Mouse (Mus musculus) ES-E14 (cell line): Measurements from ENCODE around the gene Sdad1. TPM values are rescaled to one million over a fixed set of nuclear protein-coding genes. Genes with fewer than 3 reads are reported as not detected.
A peak's percentile ranks its signal among the peaks of the same experiment; 100 is the strongest.
"Not testable (repeated sequence)": the region's sequence is repeated elsewhere in the genome, so short reads cannot be mapped to it uniquely, and the experiment has no call there.

ENCODE experiments used
- DNase-seq: peaks from one replicate; pipeline ENCODE4 v3.0.0-alpha.2; 2013; ENCODE audit warnings: low read depth, low spot score
- H3K27ac ChIP-seq: 2 replicates; pipeline ENCODE4 v1.5.1; 2012; ENCODE audit warnings: low read depth, mild to moderate bottlenecking, low read length, moderate library complexity, mixed read lengths; ENCODE audit not compliant: poor library complexity, insufficient read depth, severe bottlenecking
- H3K36me3 ChIP-seq: 2 replicates; pipeline ENCODE4 v1.6.1; 2012; ENCODE audit warnings: mild to moderate bottlenecking, low read length, moderate library complexity, mixed read lengths; ENCODE audit not compliant: control insufficient read depth, poor library complexity, insufficient read depth, severe bottlenecking
- H3K4me1 ChIP-seq, 2 experiments: fragments of 150-350 bp in 1 of 2; sonication (generic) in 1 of 2; 2 replicates each; pipeline ENCODE4 v1.6.1; 2012; ENCODE audit warnings: low read length in 2 of 2, mild to moderate bottlenecking in 1 of 2, mixed read lengths in 1 of 2; ENCODE audit not compliant: control insufficient read depth in 2 of 2, insufficient read depth in 2 of 2, poor library complexity in 1 of 2
- H3K4me3 ChIP-seq, 2 experiments: fragments of 150-350 bp in 1 of 2; sonication (generic) in 1 of 2; 2 replicates each; pipeline ENCODE4 v1.5.1; 2012; ENCODE audit warnings: low read length in 2 of 2, low read depth in 1 of 2, mild to moderate bottlenecking in 1 of 2, mixed read lengths in 1 of 2; ENCODE audit not compliant: insufficient read depth in 1 of 2, poor library complexity in 1 of 2, severe bottlenecking in 1 of 2
- H3K9ac ChIP-seq: 2 replicates; pipeline ENCODE4 v1.6.1; 2012; ENCODE audit warnings: low read depth, mild to moderate bottlenecking, low read length, mixed read lengths; ENCODE audit not compliant: poor library complexity, insufficient read depth, severe bottlenecking
- H3K9me3 ChIP-seq: fragments of 150-350 bp; sonication (generic); 2 replicates; pipeline ENCODE4 v1.6.1; 2012; ENCODE audit warnings: low read depth, mild to moderate bottlenecking, low read length; ENCODE audit not compliant: control insufficient read depth, insufficient read depth
- CHD2 ChIP-seq: IDR thresholded peaks from 2 replicates; pipeline ENCODE4 v1.6.1; 2014; ENCODE audit warnings: mild to moderate bottlenecking, low read depth, low read length, inconsistent platforms
- HCFC1 ChIP-seq: IDR thresholded peaks from 2 replicates; pipeline ENCODE4 v1.6.1; 2012; ENCODE audit warnings: low read length, inconsistent platforms, borderline replicate concordance; ENCODE audit not compliant: insufficient read depth
- MAFK ChIP-seq: IDR thresholded peaks from 2 replicates; pipeline ENCODE4 v1.6.1; 2014; ENCODE audit warnings: mild to moderate bottlenecking, low read depth, low read length, inconsistent platforms; ENCODE audit not compliant: insufficient read depth
- ZC3H11A ChIP-seq: IDR thresholded peaks from 2 replicates; pipeline ENCODE4 v1.6.1; 2012; ENCODE audit warnings: low read depth, mild to moderate bottlenecking, inconsistent platforms, low read length, borderline replicate concordance
- ZNF384 ChIP-seq: IDR thresholded peaks from 2 replicates; pipeline ENCODE4 v1.6.1; 2012; ENCODE audit warnings: low read depth, low read length, inconsistent platforms
- in situ Hi-C, 2 experiments: fragments of 600-800 bp; cut with MboI; formaldehyde crosslinking; loops; one replicate each; pipeline ENCODE4 v1.15.1; 2025; ENCODE audit warnings: low sequenced_read_pairs in 2 of 2, inconsistent platforms in 1 of 2; ENCODE audit not compliant: unreplicated experiment in 2 of 2
- total RNA-seq: library from RNA; depleted of rRNA; stranded (reverse); fragments of 300-350 nt; gene quantifications from 2 replicates; pipeline ENCODE4 v1.2.3, GENCODE M21; 2012; rRNA removed

Gene Sdad1
- total RNA-seq, result 63.9 and 74.0 TPM in 2 replicates

DNA sequence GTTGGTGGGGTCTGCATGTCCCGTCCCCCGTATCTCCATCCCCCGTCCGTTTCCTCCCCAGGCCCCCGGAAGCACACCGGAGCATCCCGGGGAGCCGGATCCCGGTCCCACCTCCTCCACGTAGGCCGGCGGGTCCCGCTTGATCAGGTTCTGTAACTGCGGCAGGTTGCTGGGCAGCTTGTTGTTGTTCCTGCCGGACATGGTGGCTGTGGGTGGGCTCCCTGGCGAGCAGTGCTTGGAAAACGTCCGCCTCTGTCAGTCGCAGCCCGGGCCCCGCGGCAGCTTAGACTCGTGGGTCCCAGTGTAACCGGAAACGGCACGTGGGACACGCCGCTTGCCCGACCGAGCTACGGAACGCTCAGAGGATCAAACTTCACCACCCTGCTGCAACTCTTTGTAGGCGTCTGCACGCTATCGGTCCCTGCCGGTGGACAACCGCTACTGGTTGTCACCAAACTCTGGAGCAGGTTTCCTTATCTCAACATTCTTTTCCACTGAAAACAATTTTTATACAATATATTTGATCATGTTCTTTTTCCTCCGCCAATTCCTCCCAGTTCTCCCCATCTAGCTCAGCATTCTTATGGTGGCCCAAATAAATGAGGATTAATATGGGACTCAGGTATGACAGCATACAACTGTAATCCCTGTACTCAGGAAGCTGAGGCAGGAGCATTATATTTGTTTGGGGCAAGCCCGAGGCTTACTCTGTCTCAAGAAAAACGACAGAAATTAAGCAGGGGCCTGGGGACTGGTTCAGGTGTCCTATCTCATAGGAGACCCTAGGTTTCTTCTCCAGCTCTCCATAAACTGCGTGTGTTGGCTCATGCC lies at the start of gene Sdad1:
Sdad1 (minus strand) TSS at position 799 of the 831 bp plus-strand sequence.
- in situ Hi-C loops, result no loop called here
- Histone ChIP-seq H3K4me3 (peak within 1 kb of the TSS; percentile 99 to 100), H3K9ac (peak within 1 kb of the TSS; percentile 100), H3K9me3 (no peaks in the 10 kb centered on the region), H3K4me1 (peaks cover 4 to 5% of the 10 kb centered on the region in 2 experiments; a peak in 2 of 4 replicates), H3K27ac (peak within 1 kb of the TSS; percentile 89), H3K36me3 (peaks cover 13% of the 10 kb centered on the region)
- TF ChIP-seq ZC3H11A (no peak), CHD2 (no peak), MAFK (no peak), HCFC1 (peak; percentile 54; the same call in 1 of the 2 replicates), ZNF384 (no peak)
- peak; percentile 91 for DNase-seq

DNA sequence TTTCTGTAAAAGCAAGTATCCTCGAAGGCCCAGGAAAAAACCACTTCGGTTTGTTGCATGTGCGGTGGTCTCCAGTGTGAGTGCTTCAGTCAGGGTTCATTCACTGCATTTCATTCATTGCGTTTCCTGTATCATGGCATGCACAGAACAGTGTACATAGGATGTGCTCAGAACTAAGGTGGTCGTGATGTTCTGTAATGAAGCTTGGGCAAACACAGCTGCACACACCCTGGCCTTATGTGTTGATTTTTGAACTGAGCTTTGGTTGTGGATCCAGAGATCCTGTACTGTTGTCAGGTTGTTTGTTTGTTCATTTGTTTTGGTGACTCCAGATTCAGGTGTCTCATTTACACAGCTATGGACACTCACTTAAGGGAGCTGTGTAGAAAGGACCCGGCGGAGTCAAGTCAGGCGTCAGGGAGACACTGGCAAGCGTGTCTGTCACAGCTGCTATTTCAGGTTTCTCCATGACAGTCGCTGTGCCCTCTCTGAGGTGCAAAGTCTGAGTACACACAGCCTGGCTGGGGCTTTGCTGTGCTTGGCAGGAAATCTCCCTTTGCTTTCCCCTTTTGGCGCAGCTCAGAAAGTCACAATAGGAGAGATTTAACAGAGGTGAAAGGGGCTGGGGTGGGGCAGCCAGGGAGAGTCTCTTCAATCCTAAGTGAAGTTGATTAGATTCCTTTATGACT lies 48.6 kb upstream of the Sdad1 start:
- in situ Hi-C loops, result no loop called here
- H3K36me3 ChIP-seq, result no peaks in the 10 kb centered on the region

DNA sequence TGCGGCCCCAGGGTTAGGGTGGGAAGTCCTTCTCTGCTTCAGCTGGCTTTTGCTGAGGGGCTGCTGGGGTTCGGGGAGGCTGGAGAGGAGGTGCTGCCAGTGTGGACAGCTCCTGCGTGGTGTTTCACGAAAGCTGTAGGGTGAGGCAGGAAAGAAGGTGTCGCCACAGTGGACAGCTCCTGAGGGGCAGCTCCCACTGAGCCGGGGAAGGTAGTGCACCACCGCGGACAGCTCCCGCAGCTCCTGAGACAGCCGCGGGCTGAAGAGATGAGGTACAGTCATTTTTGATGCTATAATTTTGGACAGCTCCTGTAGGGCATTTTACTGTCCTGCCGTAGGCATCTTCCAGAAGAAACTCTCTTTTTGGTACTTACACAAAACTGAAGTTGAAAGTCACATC lies 47.8 kb upstream of the Sdad1 start:
- DNase-seq, result peak; percentile 40

More for the DNA sequence above, 48.6 kb upstream of the Sdad1 start:
- no peaks in the 10 kb centered on the region for H3K4me1 ChIP-seq
- DNase-seq, result no peak
- no peak overlapping the region for H3K4me3 ChIP-seq
- TF ChIP-seq ZC3H11A (no peak), CHD2 (no peak), ZNF384 (no peak), MAFK (no peak), HCFC1 (no peak)
- H3K9ac ChIP-seq, result no peak overlapping the region
- no peak overlapping the region for H3K27ac ChIP-seq
- no peaks in the 10 kb centered on the region for H3K9me3 ChIP-seq

DNA sequence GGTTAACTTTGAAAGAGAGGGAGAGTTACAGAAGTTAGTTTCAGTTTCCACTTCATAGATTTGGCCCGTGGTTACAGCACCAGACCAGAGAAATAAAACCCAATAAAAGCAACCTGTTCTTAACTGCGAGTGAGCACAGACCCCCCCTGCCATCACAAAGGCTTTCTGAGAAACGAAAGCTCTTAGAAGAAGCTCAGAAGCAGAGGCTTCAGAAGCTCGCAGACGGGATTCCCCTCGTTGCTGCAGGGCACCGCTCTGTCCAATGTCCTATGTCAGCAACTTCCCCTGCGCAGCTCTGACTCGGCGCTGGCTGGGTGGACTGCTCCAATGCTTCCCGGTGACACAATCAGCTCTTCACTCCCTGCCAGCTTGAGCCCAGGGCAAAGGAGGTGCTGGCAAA lies 43.2 kb upstream of the Sdad1 start:
- TF ChIP-seq HCFC1 (no peak), MAFK (0 out of 2 replicates have a peak, but pooled peaks have one; percentile 13), ZC3H11A (no peak), CHD2 (no peak), ZNF384 (no peak)
- in situ Hi-C loops, result no loop called here
- H3K9ac ChIP-seq, result no peak overlapping the region
- DNase-seq, result no peak
- peaks cover 0 to 3% of the 10 kb centered on the region in 2 experiments; a peak in 2 of 4 replicates for H3K4me1 ChIP-seq
- no peaks in the 10 kb centered on the region for H3K36me3 ChIP-seq
- H3K9me3 ChIP-seq, result no peaks in the 10 kb centered on the region
- no peak overlapping the region for H3K27ac ChIP-seq
- H3K4me3 ChIP-seq, result peak overlapping the region in 1 of 2 experiments; percentile 41; a peak in 1 of 4 replicates

More for the DNA sequence above, 47.8 kb upstream of the Sdad1 start:
- Histone ChIP-seq H3K4me1 (peaks cover 0 to under 1% of the 10 kb centered on the region in 2 experiments; a peak in 1 of 4 replicates), H3K9me3 (no peaks in the 10 kb centered on the region), H3K36me3 (no peaks in the 10 kb centered on the region), H3K4me3 (no peak overlapping the region), H3K27ac (no peak overlapping the region), H3K9ac (no peak overlapping the region)
- TF ChIP-seq CHD2 (no peak), ZNF384 (no peak), HCFC1 (no peak), MAFK (no peak), ZC3H11A (no peak)
- in situ Hi-C loops, result no loop called here

DNA sequence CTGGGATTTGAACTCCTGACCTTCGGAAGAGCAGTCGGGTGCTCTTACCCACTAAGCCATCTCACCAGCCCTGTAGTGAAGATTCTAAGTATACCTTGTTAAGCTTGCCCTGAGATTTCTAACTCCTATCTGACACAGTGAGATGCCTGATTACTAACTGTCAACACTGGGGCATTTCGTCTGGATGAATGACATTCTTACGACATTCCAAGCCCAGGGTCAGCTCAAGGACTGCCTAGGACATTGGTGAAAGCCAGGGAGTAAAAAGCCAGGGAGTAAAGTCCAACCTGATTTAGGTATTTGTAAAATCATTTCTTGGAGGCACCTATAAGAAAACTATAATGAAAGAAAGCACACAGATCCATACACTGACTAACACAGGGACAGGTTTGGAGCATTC lies 42.4 kb upstream of the Sdad1 start:
- H3K9me3 ChIP-seq, H3K4me3 ChIP-seq, H3K27ac ChIP-seq, H3K9ac ChIP-seq, H3K36me3 ChIP-seq, H3K4me1 ChIP-seq, in situ Hi-C loops, DNase-seq: not testable (repeated sequence)
